Mouse (Mus musculus): Measurements from ENCODE around the gene Txnl4b.

DNA sequence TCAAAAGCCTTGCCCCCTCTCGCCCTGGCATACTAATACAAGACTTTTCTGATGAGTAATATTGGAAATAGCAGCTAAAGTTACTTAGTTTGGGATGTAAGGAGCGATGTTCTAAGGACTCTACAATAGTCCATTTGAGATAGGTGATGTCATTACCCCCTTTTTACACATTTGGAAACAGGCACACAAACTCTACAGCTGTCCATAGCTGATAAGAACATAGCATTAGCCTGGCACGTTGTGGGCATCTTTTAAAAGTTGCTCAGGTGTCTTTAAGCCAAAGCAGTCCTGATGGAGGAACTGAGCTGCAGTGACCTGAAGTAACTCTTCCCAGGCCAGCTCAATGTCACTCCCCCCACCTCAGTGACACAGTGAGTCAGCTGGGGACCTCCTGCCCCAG is 25.7 kb downstream of the Txnl4b start:
- TF ChIP-seq POLR2A (IDR thresholded peaks at IDR 0.05; ENCODE audit: low read depth, low read length) (no peak), CTCF (IDR thresholded peaks at IDR 0.05; ENCODE audit: borderline replicate concordance, insufficient read depth, low read length) (no peak)
